Mouse (Mus musculus) lung, adult 2 months (tissue): ENCODE measurements around the gene Prnd.

Experiments used
- CTCF ChIP-seq: fragments of 200-500 bp; IDR thresholded peaks from 2 replicates; pipeline ENCODE4 v1.5.1; 2011; ENCODE audit warnings: mild to moderate bottlenecking, low read length, control low read depth; ENCODE audit not compliant: insufficient read depth
- POLR2A ChIP-seq: fragments of 200-500 bp; IDR thresholded peaks from 2 replicates; pipeline ENCODE4 v1.6.1; 2011; ENCODE audit warnings: low read depth, mild to moderate bottlenecking, control low read depth, low read length, borderline replicate concordance; ENCODE audit errors: extremely low read depth

DNA sequence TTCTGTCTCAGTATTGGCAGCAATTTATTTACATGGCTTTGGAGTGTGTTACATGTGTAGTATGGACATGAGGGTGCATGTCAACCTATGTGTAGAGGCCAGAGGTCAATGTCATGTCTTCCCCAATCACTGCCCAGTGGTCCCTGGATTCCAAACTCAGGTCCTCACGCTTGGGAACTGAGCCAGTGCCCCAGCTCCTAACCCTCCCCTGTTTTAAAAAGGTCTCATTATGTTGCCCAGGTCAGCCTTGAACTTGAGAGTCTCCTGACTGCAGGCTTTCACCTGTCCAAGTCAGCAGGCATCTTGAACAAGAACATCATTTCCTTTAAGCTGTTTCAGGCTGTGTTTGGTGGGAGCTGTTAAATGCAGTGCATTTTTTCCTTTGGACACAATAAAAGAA lies 41.8 kb upstream of the Prnd start:
- no peak for TF ChIP-seq POLR2A
- TF ChIP-seq CTCF, result no peak
